Mouse (Mus musculus) kidney, postnatal 25 days (tissue): Measurements from ENCODE around the gene Ap1g2.
A peak's percentile ranks its signal among the peaks of the same experiment; 100 is the strongest.

Experiments
- DNase-seq, 2 experiments: peaks; one replicate each; pipeline ENCODE4 v3.0.0; 2021; ENCODE audit warnings: mixed read lengths in 2 of 2

Ap1g2 gene

GRCm38 (mm10) chr14:55054191-55054749 lies 52.1 kb downstream of the Ap1g2 start:
- DNase-seq: no peak

GRCm38 (mm10) chr14:55053708-55054190 lies 52.6 kb downstream of the Ap1g2 start:
- DNase-seq: peak; percentile 45 to 71

DNA sequence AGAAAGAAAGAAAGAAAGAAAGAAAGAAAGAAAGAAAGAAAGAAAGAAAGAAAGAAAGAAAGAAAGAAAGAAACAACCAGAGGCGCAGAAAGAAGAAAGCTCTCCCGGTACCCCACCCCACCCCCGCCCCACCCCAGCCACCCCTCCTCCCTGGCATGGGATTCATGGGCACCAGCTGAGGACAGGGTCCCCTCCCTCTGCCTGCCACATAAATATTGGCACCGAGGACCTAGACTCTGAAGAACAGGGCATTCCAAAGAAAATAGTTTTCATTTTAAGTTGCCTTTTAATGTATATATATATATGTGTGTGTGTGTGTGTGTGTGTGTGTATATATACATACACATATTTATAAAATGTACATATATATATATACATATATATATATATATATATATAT lies 53.3 kb downstream of the Ap1g2 start:
- DNase-seq: no peak

DNA sequence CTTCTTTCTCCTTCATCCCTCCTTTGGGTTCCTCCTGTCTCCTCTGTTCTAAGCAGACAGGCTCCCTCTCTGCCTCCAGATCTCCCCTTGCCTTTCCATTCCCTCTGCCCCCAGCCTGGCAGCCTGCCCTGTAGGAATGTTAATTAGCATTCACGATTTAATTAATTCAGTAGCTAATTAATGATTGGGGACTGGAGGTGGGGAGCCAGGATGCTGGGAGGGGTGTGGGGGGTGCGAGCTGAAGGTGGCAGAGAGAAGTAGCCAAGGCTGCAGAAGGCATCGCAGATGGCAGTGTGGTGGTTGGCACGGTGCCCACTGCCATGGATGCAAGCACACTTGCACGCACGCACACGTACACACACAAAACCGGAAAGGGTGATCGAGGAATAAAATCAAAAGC lies 53.9 kb downstream of the Ap1g2 start:
- peak; percentile 44 to 58 for DNase-seq
